Mouse (Mus musculus) left cerebral cortex, adult 18-20 months (tissue): ENCODE measurements at regions not wholly inside any gene's neighbourhood (a gene's known extent, or its start where the extent isn't known, plus 50 kb on each side); places are given as distances from the start of the nearest gene placed in this dataset.

ENCODE experiments used
- DNase-seq, 2 experiments: peaks; one replicate each; pipeline ENCODE4 v3.0.0; 2021 to 2022; ENCODE audit warnings: low spot score in 2 of 2, mixed read lengths in 1 of 2

DNA sequence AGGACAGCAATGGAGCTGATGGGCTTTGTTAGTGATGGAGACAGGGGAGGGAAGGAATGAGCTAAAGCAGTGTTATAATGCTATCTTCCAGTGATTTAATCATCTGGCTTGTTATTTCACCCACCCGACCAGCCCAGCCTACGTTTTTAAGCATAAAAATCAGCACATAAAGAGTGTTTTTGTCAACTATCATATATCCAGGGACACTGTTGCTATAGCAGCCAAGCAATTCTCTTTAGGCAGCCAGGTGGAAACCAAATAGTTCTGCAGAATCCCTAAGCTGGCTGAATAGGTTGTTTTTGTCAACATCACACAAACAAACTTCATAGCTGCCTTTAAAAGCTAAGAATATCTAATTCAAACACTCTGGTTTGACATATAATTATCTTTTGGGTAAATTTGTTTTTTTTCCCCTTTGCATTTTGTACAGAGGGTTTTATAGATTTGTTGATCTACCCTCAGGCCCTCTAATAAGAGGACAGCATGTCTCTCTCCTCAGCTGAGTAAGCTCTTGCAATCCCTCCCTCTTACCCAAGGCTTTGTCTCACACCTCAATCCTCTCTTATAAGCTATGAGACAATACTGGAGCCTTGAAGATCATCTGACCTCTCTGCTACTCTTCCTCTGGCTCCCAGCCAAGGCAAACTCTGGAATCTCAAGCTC, 104.7 kb upstream of the Camk2d start:
- DNase-seq: no peak

- DNase-seq: no peak
These were observed 104.2 kb upstream of the Camk2d start for GRCm38 (mm10) chr3:126491914-126492265.

DNA sequence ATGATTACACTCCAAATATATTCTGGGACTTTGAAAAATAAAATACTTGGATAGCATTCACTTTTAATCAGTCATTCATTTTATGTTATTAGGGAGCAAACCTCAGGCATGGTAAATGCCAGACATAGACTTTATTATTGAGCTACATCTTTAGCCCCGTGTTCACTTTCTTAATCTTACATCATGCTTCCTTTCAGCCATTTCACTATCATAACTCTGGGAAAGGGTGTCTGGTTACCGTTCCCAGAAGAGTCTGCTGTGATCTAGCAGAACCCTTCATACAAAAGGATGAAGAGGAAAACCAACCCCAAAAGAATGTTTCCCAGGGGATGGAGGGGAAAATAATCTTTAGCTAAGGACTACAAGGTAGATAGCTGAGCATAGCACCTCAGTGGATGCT, 97.3 kb upstream of the Camk2d start:
- DNase-seq: no peak

- no peak for DNase-seq
These were observed 95.9 kb upstream of the Camk2d start for GRCm38 (mm10) chr3:126500247-126500646.

DNA sequence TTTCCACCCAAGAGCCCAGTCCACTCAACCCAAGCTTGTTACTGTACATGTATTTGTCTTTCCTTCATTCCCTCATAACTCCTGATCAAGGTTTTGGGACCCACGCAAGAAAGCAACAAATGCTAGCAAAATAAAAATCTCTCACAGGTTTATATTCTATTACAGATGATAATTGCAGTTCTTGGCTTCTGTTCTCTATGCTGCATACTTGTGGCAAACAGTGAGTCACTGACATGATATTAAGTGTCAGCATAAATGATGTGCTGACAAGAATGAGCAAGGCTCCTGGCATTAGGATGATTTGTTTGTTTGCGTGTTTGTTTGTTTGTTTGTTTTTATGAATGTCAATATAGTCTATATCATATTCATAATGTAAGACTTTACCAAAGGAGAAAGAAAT, 94.3 kb upstream of the Camk2d start:
- DNase-seq: no peak

DNA sequence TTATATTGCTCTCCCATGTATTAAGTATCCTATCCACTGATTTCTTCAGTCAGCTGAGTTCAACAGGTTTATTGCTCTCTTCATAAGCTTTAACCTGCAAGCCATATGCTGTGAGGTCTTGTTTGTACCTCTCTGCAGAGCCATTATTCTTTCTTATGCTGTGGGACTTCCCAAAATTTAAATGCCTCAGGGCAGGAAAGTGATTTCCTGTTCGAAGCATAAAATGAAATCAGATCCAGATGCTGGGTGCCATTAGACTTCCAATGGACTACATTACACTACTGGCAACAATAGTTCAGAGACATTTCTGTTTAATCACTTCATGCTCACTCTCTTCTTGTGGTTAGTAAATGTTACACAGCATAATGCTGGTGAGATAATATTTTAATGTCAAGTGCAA, 90.4 kb upstream of the Camk2d start:
- DNase-seq: no peak

GRCm38 (mm10) chr3:126514842-126515241, 81.3 kb upstream of the Camk2d start:
- no peak for DNase-seq

DNA sequence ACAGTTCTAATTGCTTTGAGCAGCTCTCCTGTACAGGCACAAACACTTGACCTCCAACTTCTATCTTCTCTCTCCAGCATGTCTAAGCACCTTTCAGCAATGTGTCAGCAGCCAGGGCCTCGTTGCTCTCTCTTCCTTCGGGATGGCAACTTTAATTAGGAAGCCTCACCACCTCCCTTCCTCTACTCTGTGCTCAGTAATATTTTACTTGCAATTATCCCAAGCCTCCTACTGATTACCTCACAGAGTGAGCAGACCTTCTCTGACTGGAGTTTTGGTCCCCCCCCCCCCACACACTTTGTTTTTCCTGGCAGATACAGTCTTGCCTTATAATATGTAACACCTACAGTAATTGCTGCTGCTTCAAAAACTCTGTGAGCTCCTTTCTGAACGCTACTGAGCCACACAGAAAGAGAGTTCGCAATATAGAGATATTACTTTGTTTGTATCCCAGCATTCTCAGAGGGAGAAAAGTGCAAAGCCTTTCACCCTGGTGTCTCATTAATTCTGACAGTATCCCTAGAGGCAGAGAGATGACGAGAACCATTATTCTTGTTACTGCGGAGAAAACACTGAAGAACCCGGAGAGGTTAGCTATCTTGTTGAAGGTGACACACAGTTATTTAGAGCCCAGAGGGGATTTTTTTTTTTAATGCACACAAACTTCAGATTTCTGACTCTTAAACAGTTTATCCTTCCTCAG, 61.8 kb upstream of the Camk2d start:
- no peak for DNase-seq

GRCm38 (mm10) chr3:126535340-126535739, 60.8 kb upstream of the Camk2d start:
- no peak for DNase-seq

GRCm38 (mm10) chr3:126538516-126538915, 57.6 kb upstream of the Camk2d start:
- DNase-seq: peak in 1 of 2 experiments; percentile 18

- peak; percentile 21 to 35 for DNase-seq
These were observed 55.0 kb upstream of the Camk2d start for GRCm38 (mm10) chr3:126541105-126541504.
